Mouse (Mus musculus): Measurements from ENCODE around the gene Mcl1. TPM values are rescaled to one million over a fixed set of nuclear protein-coding genes. Genes with fewer than 3 reads are reported as not detected.
"Not testable (repeated sequence)": the region's sequence is repeated elsewhere in the genome, so short reads cannot be mapped to it uniquely, and the experiment has no call there.

Mcl1 gene
- polyA plus RNA-seq (2014; fragmentation: Nextera tagmentation; extraction: Ambion mirVana), result 77.1 and 83.3 TPM in 2 replicates

- peak within 1 kb of the TSS; percentile 81 for H3K4me2 ChIP-seq (ENCODE audit: low read depth, low read length)
- H3K9ac ChIP-seq (replicated peaks; ENCODE audit: low read length), result peak within 1 kb of the TSS; percentile 99
- H3K4me3 ChIP-seq (ENCODE audit: low read depth, low read length), result peak within 1 kb of the TSS; percentile 99
- DNase-seq (ENCODE audit: low spot score), result peak; percentile 97
- peaks cover under 1% of the 10 kb centered on the region for H3K36me3 ChIP-seq (replicated peaks; ENCODE audit: control insufficient read depth, insufficient read depth, low read depth, low read length)
- no peaks in the 10 kb centered on the region for H3K9me3 ChIP-seq (replicated peaks; ENCODE audit: control insufficient read depth, low read length)
- WGBS, result 1% methylated on average over 40 of the region's 43 CpGs
- ATAC-seq (replicated peaks; ENCODE audit: insufficient number of reproducible peaks, low FRiP score, low TSS enrichment, low read depth), result peak; percentile 96
- no peaks in the 10 kb centered on the region for H3K27me3 ChIP-seq (ENCODE audit: control insufficient read depth, insufficient read depth, low read length)
- peak within 1 kb of the TSS; percentile 91 for H3K27ac ChIP-seq (replicated peaks; ENCODE audit: low read depth, low read length)
- H3K4me1 ChIP-seq (ENCODE audit: control insufficient read depth, insufficient read depth, low read length), result 0 out of 2 replicates have a peak, but pooled peaks cover 8% of the 10 kb centered on the region
These were observed at the start of gene Mcl1 for GRCm38 (mm10) chr3:95658236-95658867. Gene Mcl1 (plus strand): TSS chr3:95658788.

- no peak overlapping the region for H3K4me2 ChIP-seq (ENCODE audit: low read depth, low read length)
- DNase-seq (ENCODE audit: low spot score) (no peak), ATAC-seq (replicated peaks; ENCODE audit: insufficient number of reproducible peaks, low FRiP score, low TSS enrichment, low read depth) (no peak)
- no peak overlapping the region for H3K4me3 ChIP-seq (ENCODE audit: low read depth, low read length)
- H3K27ac ChIP-seq (replicated peaks; ENCODE audit: low read depth, low read length), result no peak overlapping the region
- H3K27me3 ChIP-seq (ENCODE audit: control insufficient read depth, insufficient read depth, low read length), result no peaks in the 10 kb centered on the region
- no peak overlapping the region for H3K9ac ChIP-seq (replicated peaks; ENCODE audit: low read length)
- no peaks in the 10 kb centered on the region for H3K9me3 ChIP-seq (replicated peaks; ENCODE audit: control insufficient read depth, low read length)
- WGBS, result 78% methylated on average over 3 of the region's 3 CpGs
- no peaks in the 10 kb centered on the region for H3K4me1 ChIP-seq (ENCODE audit: control insufficient read depth, insufficient read depth, low read length)
- no peaks in the 10 kb centered on the region; the same call in 1 of the 2 replicates for H3K36me3 ChIP-seq (replicated peaks; ENCODE audit: control insufficient read depth, insufficient read depth, low read depth, low read length)
These were observed 49.4 kb upstream of the Mcl1 start for GRCm38 (mm10) chr3:95609195-95609594.

GRCm38 (mm10) chr3:95613996-95614395 lies 44.6 kb upstream of the Mcl1 start:
- Histone ChIP-seq H3K36me3 (replicated peaks; ENCODE audit: control insufficient read depth, insufficient read depth, low read depth, low read length) (peaks cover 3% of the 10 kb centered on the region), H3K4me3 (ENCODE audit: low read depth, low read length) (no peak overlapping the region)
- WGBS, result 86% methylated on average over 1 of the region's 1 CpGs

GRCm38 (mm10) chr3:95618511-95618910 lies 40.1 kb upstream of the Mcl1 start:
- DNase-seq (ENCODE audit: low spot score) (no peak), ATAC-seq (replicated peaks; ENCODE audit: insufficient number of reproducible peaks, low FRiP score, low TSS enrichment, low read depth) (no peak)
- H3K9me3 ChIP-seq (replicated peaks; ENCODE audit: control insufficient read depth, low read length), result no peaks in the 10 kb centered on the region
- H3K4me1 ChIP-seq (ENCODE audit: control insufficient read depth, insufficient read depth, low read length), result no peaks in the 10 kb centered on the region
- no peak overlapping the region for H3K4me2 ChIP-seq (ENCODE audit: low read depth, low read length)
- no peaks in the 10 kb centered on the region for H3K27me3 ChIP-seq (ENCODE audit: control insufficient read depth, insufficient read depth, low read length)
- no peak overlapping the region for H3K9ac ChIP-seq (replicated peaks; ENCODE audit: low read length)
- no peak overlapping the region for H3K27ac ChIP-seq (replicated peaks; ENCODE audit: low read depth, low read length)
- no peak overlapping the region for H3K4me3 ChIP-seq (ENCODE audit: low read depth, low read length)
- peaks cover 3% of the 10 kb centered on the region for H3K36me3 ChIP-seq (replicated peaks; ENCODE audit: control insufficient read depth, insufficient read depth, low read depth, low read length)
- 69% methylated on average over 1 of the region's 1 CpGs for WGBS

More at GRCm38 (mm10) chr3:95613996-95614395, 44.6 kb upstream of the Mcl1 start:
- no peaks in the 10 kb centered on the region for H3K27me3 ChIP-seq (ENCODE audit: control insufficient read depth, insufficient read depth, low read length)
- no peaks in the 10 kb centered on the region for H3K9me3 ChIP-seq (replicated peaks; ENCODE audit: control insufficient read depth, low read length)
- H3K9ac ChIP-seq (replicated peaks; ENCODE audit: low read length), result no peak overlapping the region
- no peaks in the 10 kb centered on the region for H3K4me1 ChIP-seq (ENCODE audit: control insufficient read depth, insufficient read depth, low read length)
- no peak for DNase-seq (ENCODE audit: low spot score)
- H3K27ac ChIP-seq (replicated peaks; ENCODE audit: low read depth, low read length), result no peak overlapping the region
- ATAC-seq (replicated peaks; ENCODE audit: insufficient number of reproducible peaks, low FRiP score, low TSS enrichment, low read depth), result no peak
- no peak overlapping the region for H3K4me2 ChIP-seq (ENCODE audit: low read depth, low read length)

- 84% methylated on average over 1 of the region's 1 CpGs for WGBS
- Histone ChIP-seq H3K27ac (replicated peaks; ENCODE audit: low read depth, low read length) (no peak overlapping the region), H3K9ac (replicated peaks; ENCODE audit: low read length) (no peak overlapping the region), H3K4me2 (ENCODE audit: low read depth, low read length) (no peak overlapping the region), H3K9me3 (replicated peaks; ENCODE audit: control insufficient read depth, low read length) (no peaks in the 10 kb centered on the region), H3K4me3 (ENCODE audit: low read depth, low read length) (no peak overlapping the region), H3K4me1 (ENCODE audit: control insufficient read depth, insufficient read depth, low read length) (no peaks in the 10 kb centered on the region; the same call in 1 of the 2 replicates), H3K27me3 (ENCODE audit: control insufficient read depth, insufficient read depth, low read length) (no peaks in the 10 kb centered on the region), H3K36me3 (replicated peaks; ENCODE audit: control insufficient read depth, insufficient read depth, low read depth, low read length) (peaks cover 3% of the 10 kb centered on the region)
- ATAC-seq (replicated peaks; ENCODE audit: insufficient number of reproducible peaks, low FRiP score, low TSS enrichment, low read depth) (no peak), DNase-seq (ENCODE audit: low spot score) (no peak)
These were observed 37.3 kb upstream of the Mcl1 start for GRCm38 (mm10) chr3:95621241-95621640.

GRCm38 (mm10) chr3:95622421-95622820 lies 36.2 kb upstream of the Mcl1 start:
- not testable (repeated sequence) for H3K4me2 ChIP-seq (ENCODE audit: low read depth, low read length); DNase-seq (ENCODE audit: low spot score); ATAC-seq (replicated peaks; ENCODE audit: insufficient number of reproducible peaks, low FRiP score, low TSS enrichment, low read depth); H3K9me3 ChIP-seq (replicated peaks; ENCODE audit: control insufficient read depth, low read length); H3K4me1 ChIP-seq (ENCODE audit: control insufficient read depth, insufficient read depth, low read length); H3K27ac ChIP-seq (replicated peaks; ENCODE audit: low read depth, low read length); H3K4me3 ChIP-seq (ENCODE audit: low read depth, low read length); H3K27me3 ChIP-seq (ENCODE audit: control insufficient read depth, insufficient read depth, low read length); H3K36me3 ChIP-seq (replicated peaks; ENCODE audit: control insufficient read depth, insufficient read depth, low read depth, low read length); H3K9ac ChIP-seq (replicated peaks; ENCODE audit: low read length)
- WGBS, result 94% methylated on average over 20 of the region's 20 CpGs

GRCm38 (mm10) chr3:95623551-95623950 lies 35.0 kb upstream of the Mcl1 start:
- ATAC-seq (replicated peaks; ENCODE audit: insufficient number of reproducible peaks, low FRiP score, low TSS enrichment, low read depth) (no peak), DNase-seq (ENCODE audit: low spot score) (no peak)
- Histone ChIP-seq H3K4me1 (ENCODE audit: control insufficient read depth, insufficient read depth, low read length) (no peaks in the 10 kb centered on the region; the same call in 1 of the 2 replicates), H3K9ac (replicated peaks; ENCODE audit: low read length) (no peak overlapping the region), H3K27ac (replicated peaks; ENCODE audit: low read depth, low read length) (no peak overlapping the region), H3K36me3 (replicated peaks; ENCODE audit: control insufficient read depth, insufficient read depth, low read depth, low read length) (peaks cover 3% of the 10 kb centered on the region), H3K4me3 (ENCODE audit: low read depth, low read length) (no peak overlapping the region), H3K27me3 (ENCODE audit: control insufficient read depth, insufficient read depth, low read length) (no peaks in the 10 kb centered on the region), H3K4me2 (ENCODE audit: low read depth, low read length) (no peak overlapping the region), H3K9me3 (replicated peaks; ENCODE audit: control insufficient read depth, low read length) (no peaks in the 10 kb centered on the region)
- WGBS, result 55% methylated on average over 2 of the region's 2 CpGs

GRCm38 (mm10) chr3:95623991-95624515 lies 34.5 kb upstream of the Mcl1 start:
- not testable (repeated sequence) for H3K4me1 ChIP-seq (ENCODE audit: control insufficient read depth, insufficient read depth, low read length); H3K9me3 ChIP-seq (replicated peaks; ENCODE audit: control insufficient read depth, low read length); H3K9ac ChIP-seq (replicated peaks; ENCODE audit: low read length); DNase-seq (ENCODE audit: low spot score); ATAC-seq (replicated peaks; ENCODE audit: insufficient number of reproducible peaks, low FRiP score, low TSS enrichment, low read depth); H3K27me3 ChIP-seq (ENCODE audit: control insufficient read depth, insufficient read depth, low read length); H3K36me3 ChIP-seq (replicated peaks; ENCODE audit: control insufficient read depth, insufficient read depth, low read depth, low read length)
- peak overlapping the region; percentile 62; the same call in 1 of the 2 replicates for H3K27ac ChIP-seq (replicated peaks; ENCODE audit: low read depth, low read length)
- H3K4me3 ChIP-seq (ENCODE audit: low read depth, low read length), result peak overlapping the region; percentile 62
- H3K4me2 ChIP-seq (ENCODE audit: low read depth, low read length), result peak overlapping the region; percentile 29
- WGBS, result 65% methylated on average over 5 of the region's 5 CpGs

All from embryonic facial prominence, embryonic 11.5 days (tissue).